Mouse (Mus musculus) spleen, adult 18-20 months (tissue): ENCODE data around the gene Sgf29.

ENCODE experiments used
- DNase-seq, 2 experiments: peaks; one replicate each; pipeline ENCODE4 v3.0.0; 2022; ENCODE audit warnings: mixed read lengths in 2 of 2

The Sgf29 gene

DNA sequence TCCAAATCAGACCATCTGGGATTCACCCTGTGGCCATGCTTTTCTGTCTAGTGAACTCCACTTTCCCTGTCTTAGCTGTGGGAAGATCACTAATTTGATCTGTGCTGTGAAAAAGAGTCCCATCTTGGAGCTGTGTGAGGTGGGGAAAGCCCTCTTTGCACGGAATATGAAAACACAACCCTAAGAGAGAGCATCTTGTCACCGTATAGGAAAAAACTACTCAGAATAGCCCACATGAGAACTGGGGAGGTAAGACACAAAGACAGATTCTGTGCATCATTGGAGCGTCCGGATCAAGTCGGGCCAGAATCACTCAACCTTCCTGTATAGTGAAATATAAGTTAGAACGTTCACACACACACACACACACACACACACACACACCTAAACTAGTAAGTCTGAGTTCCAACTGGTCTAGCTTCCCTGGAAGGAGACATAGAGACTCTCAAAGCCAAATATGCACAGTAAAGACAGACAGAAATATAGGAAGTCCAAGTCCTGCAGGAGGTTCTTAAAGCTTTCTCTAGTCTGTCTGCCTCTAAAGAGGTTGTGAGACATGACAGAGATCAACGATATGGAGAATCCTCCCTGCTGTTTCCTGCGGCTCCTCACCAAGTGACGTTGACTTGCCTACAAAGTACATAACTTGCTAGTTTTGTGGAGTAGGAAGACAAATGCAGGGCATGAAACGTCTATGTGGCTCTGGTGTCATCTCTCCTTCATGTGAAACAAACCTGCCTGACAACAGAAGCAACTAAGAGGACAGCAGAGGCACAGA, 59.3 kb downstream of the Sgf29 start:
- no peak for DNase-seq

DNA sequence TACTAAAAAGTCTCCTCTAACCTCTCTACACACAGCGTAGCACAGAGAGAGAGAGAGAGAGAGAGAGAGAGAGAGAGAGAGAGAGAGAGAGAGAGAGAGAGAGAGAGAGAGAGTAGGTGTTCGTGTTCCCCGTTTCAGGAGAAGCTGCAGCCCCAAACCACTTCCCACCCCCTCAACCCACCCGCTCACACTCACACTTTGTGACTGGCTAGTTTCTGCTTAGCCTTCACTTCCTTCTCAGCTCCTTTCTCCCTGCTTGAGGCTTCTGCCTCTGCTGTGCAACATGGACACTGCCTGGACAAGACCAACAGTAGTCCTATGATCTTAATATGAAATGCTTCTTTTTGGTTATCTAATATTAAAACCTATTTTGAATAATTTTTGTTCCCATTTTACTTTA, 61.2 kb downstream of the Sgf29 start:
- no peak for DNase-seq

DNA sequence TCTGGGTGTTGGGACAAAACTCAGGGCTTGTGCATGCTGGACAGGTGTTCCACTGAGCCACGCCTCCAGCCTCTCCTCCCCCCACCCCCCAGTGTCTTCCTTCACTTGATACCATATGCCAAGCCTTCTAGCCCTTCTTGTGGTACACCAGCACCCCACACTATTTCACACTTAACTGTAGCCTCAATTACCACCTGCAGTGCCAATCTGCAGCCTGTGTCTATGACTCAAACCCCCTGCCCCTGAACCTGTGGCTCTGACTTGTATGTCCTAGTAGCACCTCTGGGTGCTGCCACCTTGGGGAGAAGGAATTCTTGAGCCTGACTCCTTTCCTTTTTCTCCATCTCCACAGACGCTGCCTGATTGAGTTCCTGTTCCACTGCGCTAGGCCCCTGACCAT, 62.8 kb downstream of the Sgf29 start:
- no peak for DNase-seq

DNA sequence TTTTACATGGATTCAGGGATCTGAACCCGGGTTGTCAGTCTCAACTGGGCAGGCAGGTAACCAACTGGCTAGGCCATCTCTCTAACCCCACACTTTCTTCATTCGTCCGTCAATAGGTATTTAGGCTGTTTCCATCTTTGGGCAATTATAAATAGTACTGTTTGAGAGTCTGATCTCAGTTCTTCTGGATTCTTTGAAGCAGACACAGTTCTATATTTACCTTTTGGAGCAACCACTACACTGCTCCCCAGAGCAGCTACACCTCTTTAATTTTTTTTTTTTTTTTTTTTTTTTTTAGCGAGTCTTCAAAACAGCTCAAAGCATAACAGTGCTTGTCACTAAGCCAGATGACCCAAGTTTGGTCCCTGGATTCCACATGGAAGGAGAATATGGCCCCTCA, 66.6 kb downstream of the Sgf29 start:
- DNase-seq = no peak

DNA sequence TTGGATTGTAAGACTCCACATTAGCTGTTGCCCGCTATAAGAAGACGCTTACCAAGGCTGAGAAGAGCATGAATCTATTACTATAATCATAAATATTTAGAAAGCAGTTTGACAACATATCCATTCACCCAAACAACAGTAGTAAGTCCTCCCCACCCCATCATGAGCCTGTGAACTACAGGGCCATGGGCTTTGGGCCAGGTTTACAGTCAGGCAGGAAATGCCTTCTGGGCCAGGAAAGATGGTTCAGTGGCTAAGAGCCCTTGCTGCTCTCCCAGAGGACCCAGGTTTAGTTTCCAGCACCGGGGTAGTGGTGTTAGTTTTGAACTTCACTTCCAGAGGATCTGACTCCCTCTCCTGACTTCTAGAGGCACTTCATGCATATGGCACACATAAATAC, 68.5 kb downstream of the Sgf29 start:
- no peak for DNase-seq

DNA sequence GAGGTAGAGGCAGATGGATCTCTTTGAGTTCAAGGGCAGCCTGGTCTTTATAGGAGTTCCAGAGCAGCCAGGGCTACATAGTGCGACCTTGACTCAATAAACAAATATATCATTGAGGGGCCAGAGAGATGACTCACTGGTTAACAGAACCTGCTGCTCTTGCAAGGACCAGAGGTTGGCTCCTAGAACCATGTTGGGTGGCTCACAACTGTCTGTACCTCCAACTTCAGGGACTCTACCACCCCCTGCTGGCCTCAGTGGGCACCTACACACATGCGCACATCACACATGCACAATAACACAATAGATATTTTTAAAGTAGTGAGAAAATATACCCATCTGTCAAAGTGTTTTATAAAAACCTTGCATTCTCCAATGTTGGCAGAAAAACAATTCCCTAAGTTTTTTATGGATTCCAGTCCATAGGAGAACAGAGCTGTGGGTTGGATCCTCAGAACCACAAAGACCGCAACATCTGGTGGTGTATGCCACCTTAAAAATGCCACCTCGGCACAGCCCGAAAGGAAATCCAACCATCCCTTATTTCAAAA, 69.8 kb downstream of the Sgf29 start:
- DNase-seq = no peak

DNA sequence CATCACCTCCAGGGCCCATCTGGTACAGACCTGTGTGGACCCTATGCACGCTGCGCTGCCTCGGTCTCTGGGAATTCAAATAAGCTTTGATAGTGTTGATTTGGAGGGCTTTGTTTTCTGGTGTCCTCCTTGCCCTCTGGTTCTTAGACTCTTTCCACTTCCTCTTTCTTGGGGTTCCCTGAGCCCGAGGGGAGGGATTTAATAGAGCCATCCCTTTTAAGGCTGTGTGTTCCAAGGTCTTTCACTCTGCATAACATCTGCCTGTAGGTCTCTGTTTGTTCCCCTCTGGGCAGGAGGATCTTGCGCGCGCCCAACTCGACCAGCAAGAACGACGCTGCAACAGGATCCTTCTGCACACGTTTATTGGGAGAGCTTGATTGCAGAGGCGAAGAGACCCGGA, 72.5 kb downstream of the Sgf29 start:
- DNase-seq = no peak
